Mouse (Mus musculus): ENCODE data around the gene Madd. TPM values are rescaled to one million over a fixed set of nuclear protein-coding genes. Genes with fewer than 3 reads are reported as not detected.

The Madd gene
- total RNA-seq, 1 experiment from 2014 or later: 21.0 TPM

- no peak for DNase-seq
These were observed 92.8 kb downstream of the Madd start for GRCm38 (mm10) chr2:91090827-91091226.

- no peak for DNase-seq
These were observed 93.4 kb downstream of the Madd start for GRCm38 (mm10) chr2:91090208-91090607.

GRCm38 (mm10) chr2:91088987-91089386, 94.7 kb downstream of the Madd start:
- no peak for DNase-seq

- DNase-seq: no peak
These were observed 96.2 kb downstream of the Madd start for GRCm38 (mm10) chr2:91087453-91087852.

Other genes with a start within 250 kb of the Madd start
- gene Celf1, start 243.5 kb downstream of the Madd start, total RNA-seq (2021): 92.6 and 96.8 TPM in 2 replicates
- gene Rapsn, start 148.2 kb downstream of the Madd start, total RNA-seq (2021): 2.1 and 2.9 TPM in 2 replicates
- 203 and 258 TPM in 2 replicates for gene Psmc3, start 129.8 kb downstream of the Madd start, total RNA-seq (2021)
- 31.2 and 32.7 TPM in 2 replicates for gene Slc39a13, start 113.4 kb downstream of the Madd start, total RNA-seq (2021)
- gene Spi1, start 101.4 kb downstream of the Madd start, total RNA-seq (2021): 3.0 and 3.3 TPM in 2 replicates
- gene Mybpc3, start 65.7 kb downstream of the Madd start, total RNA-seq (2021): not detected in 2 replicates
- gene Nr1h3, start 19.0 kb upstream of the Madd start, total RNA-seq (2021): 16.7 and 22.7 TPM in 2 replicates
- 34.0 and 41.8 TPM in 2 replicates for gene Acp2, start 19.0 kb upstream of the Madd start, total RNA-seq (2021)
- gene Ddb2, start 53.1 kb upstream of the Madd start, total RNA-seq (2021): 10.4 and 13.2 TPM in 2 replicates
- 134 and 152 TPM in 2 replicates for gene Pacsin3, start 72.1 kb upstream of the Madd start, total RNA-seq (2021)
- gene Arfgap2, start 81.1 kb upstream of the Madd start, total RNA-seq (2021): 107 and 108 TPM in 2 replicates

Measured in adrenal gland, postnatal 25 days (tissue).